Comparison of ENCODE assay signal across 8 mouse cellular contexts in the genomic region with DNA sequence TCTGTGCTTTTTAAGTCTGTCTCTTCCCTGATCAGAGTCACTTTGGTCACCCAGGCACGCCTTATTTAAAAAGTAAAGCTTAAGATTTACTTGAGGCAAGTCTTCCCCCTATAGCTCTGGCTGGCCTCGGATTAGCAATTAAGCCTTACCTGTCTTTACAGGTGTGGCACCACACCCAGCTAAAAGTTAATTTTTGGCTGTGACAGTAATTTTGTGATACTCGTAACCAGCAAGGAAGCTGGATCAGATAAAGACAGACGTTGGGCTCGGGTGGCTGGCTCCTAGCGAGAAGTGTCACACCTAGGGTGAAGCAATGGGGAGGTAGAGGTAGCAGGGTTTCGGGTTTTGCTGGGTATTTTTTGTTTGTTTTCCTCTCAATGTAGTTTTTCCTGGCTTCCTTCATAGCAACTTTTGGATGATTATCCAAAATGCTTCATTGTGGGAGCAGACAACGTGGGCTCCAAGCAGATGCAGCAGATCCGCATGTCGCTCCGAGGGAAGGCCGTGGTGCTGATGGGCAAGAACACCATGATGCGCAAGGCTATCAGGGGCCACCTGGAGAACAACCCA. TPM values are rescaled to one million over a fixed set of nuclear protein-coding genes. Genes with fewer than 3 reads are reported as not detected.
DNase-seq lines count a peak whose midpoint lies in the region; ATAC-seq and TF ChIP-seq lines count a peak whose summit lies in the region.

No protein-coding gene starts in this region.

- H3K9ac ChIP-seq in heart, embryonic 16.5 days (ENCODE audit: low read length), result peak overlapping the region; percentile 99
- peak overlapping the region; percentile 98 for H3K9ac ChIP-seq in intestine, embryonic 14.5 days (ENCODE audit: low read length)
- peak overlapping the region; percentile 98 for H3K9ac ChIP-seq in midbrain, embryonic 16.5 days (ENCODE audit: low read depth, low read length)

- peaks cover 26% of the 10 kb centered on the region for H3K36me3 ChIP-seq in heart, embryonic 16.5 days (ENCODE audit: control insufficient read depth, insufficient read depth)
- H3K36me3 ChIP-seq in embryonic facial prominence, embryonic 10.5 days (replicated peaks), result peaks cover 45% of the 10 kb centered on the region
- H3K36me3 ChIP-seq in intestine, embryonic 14.5 days (ENCODE audit: control insufficient read depth, insufficient read depth, low read length), result peaks cover 42% of the 10 kb centered on the region
- peaks cover 11% of the 10 kb centered on the region for H3K36me3 ChIP-seq in midbrain, embryonic 16.5 days (ENCODE audit: control insufficient read depth, insufficient read depth, low read length)
- peaks cover 29% of the 10 kb centered on the region for H3K36me3 ChIP-seq in thymus, adult 2 months (ENCODE audit: control insufficient read depth, insufficient read depth, low read length)

- peak overlapping the region; percentile 78 for H3K4me2 ChIP-seq in heart, embryonic 16.5 days (ENCODE audit: low read depth, low read length)
- H3K4me2 ChIP-seq in intestine, embryonic 14.5 days (ENCODE audit: low read length), result peak overlapping the region; percentile 97
- H3K4me2 ChIP-seq in midbrain, embryonic 16.5 days (ENCODE audit: low read length), result peak overlapping the region; percentile 79

- peak overlapping the region; percentile 95 for H3K4me3 ChIP-seq in heart, embryonic 16.5 days (ENCODE audit: low read length)
- peak overlapping the region; percentile 84 for H3K4me3 ChIP-seq in embryonic facial prominence, embryonic 10.5 days
- H3K4me3 ChIP-seq in intestine, embryonic 14.5 days (ENCODE audit: low read depth, low read length), result peak overlapping the region; percentile 57
- H3K4me3 ChIP-seq in midbrain, embryonic 16.5 days (ENCODE audit: low read depth, low read length), result peak overlapping the region; percentile 88
- H3K4me3 ChIP-seq in thymus, adult 2 months (ENCODE audit: control insufficient read depth, insufficient read depth, low read length), result no peak overlapping the region

- H3K9me3 ChIP-seq in heart, embryonic 16.5 days (replicated peaks; ENCODE audit: control insufficient read depth, low read length), result no peaks in the 10 kb centered on the region
- H3K9me3 ChIP-seq in embryonic facial prominence, embryonic 10.5 days, result no peaks in the 10 kb centered on the region
- no peaks in the 10 kb centered on the region for H3K9me3 ChIP-seq in intestine, embryonic 14.5 days (ENCODE audit: control insufficient read depth, low read length)
- no peaks in the 10 kb centered on the region for H3K9me3 ChIP-seq in midbrain, embryonic 16.5 days (replicated peaks; ENCODE audit: control insufficient read depth, low read length, poor library complexity, severe bottlenecking)

- no peak for DNase-seq in heart, adult 9 months (ENCODE audit: low spot score in 2 of 2)
- no peak for DNase-seq in embryonic facial prominence, embryonic 10.5 days (ENCODE audit: low spot score)
- no peak for DNase-seq in intestine, embryonic 14.5 days (ENCODE audit: low spot score)
- no peak for DNase-seq in thymus, adult 2 months
- no peak for DNase-seq in cerebellum, adult 8-10 months
- DNase-seq in cerebellum, postnatal 36 days, result no peak

- no peak for ATAC-seq in heart, embryonic 16.5 days (replicated peaks; ENCODE audit: extremely low read depth, insufficient read depth, low FRiP score)
- ATAC-seq in intestine, embryonic 14.5 days (replicated peaks; ENCODE audit: low FRiP score, low TSS enrichment, low read depth), result no peak
- ATAC-seq in midbrain, embryonic 16.5 days, result no peak

- H3K27me3 ChIP-seq in heart, embryonic 16.5 days (ENCODE audit: control insufficient read depth, insufficient read depth, low read length), result no peaks in the 10 kb centered on the region
- H3K27me3 ChIP-seq in embryonic facial prominence, embryonic 10.5 days (replicated peaks; ENCODE audit: low read depth, poor library complexity, severe bottlenecking), result no peaks in the 10 kb centered on the region
- H3K27me3 ChIP-seq in intestine, embryonic 14.5 days (replicated peaks; ENCODE audit: control insufficient read depth, insufficient read depth, low read length), result no peaks in the 10 kb centered on the region
- H3K27me3 ChIP-seq in midbrain, embryonic 16.5 days (ENCODE audit: control insufficient read depth, insufficient read depth, low read depth, low read length), result no peaks in the 10 kb centered on the region
- H3K27me3 ChIP-seq in thymus, adult 2 months (ENCODE audit: control insufficient read depth, insufficient read depth, low read length), result no peaks in the 10 kb centered on the region

- H3K4me1 ChIP-seq in heart, embryonic 16.5 days (ENCODE audit: control insufficient read depth, insufficient read depth, low read length), result peaks cover 23% of the 10 kb centered on the region
- H3K4me1 ChIP-seq in embryonic facial prominence, embryonic 10.5 days, result peaks cover 47% of the 10 kb centered on the region
- peaks cover 11% of the 10 kb centered on the region for H3K4me1 ChIP-seq in intestine, embryonic 14.5 days (replicated peaks; ENCODE audit: control insufficient read depth, insufficient read depth, low read length)
- H3K4me1 ChIP-seq in midbrain, embryonic 16.5 days (ENCODE audit: control insufficient read depth, insufficient read depth, low read length), result peaks cover 11% of the 10 kb centered on the region
- peaks cover 11% of the 10 kb centered on the region for H3K4me1 ChIP-seq in thymus, adult 2 months (replicated peaks; ENCODE audit: control insufficient read depth, insufficient read depth, low read length)

- H3K27ac ChIP-seq in heart, embryonic 16.5 days (ENCODE audit: low read length), result no peak overlapping the region
- H3K27ac ChIP-seq in embryonic facial prominence, embryonic 10.5 days (replicated peaks), result peak overlapping the region; percentile 95
- peak overlapping the region; percentile 70; the same call in 1 of the 2 replicates for H3K27ac ChIP-seq in intestine, embryonic 14.5 days (ENCODE audit: low read depth)
- H3K27ac ChIP-seq in midbrain, embryonic 16.5 days (ENCODE audit: low read length), result no peak overlapping the region
- H3K27ac ChIP-seq in thymus, adult 2 months (ENCODE audit: control insufficient read depth, insufficient read depth, low read length), result no peak overlapping the region

- TF ChIP-seq CTCF in thymus, adult 2 months (IDR thresholded peaks at IDR 0.05; ENCODE audit: borderline replicate concordance, control insufficient read depth, extremely low read depth, insufficient read depth, low read length, poor library complexity), result no peak

- no peak for TF ChIP-seq POLR2A in thymus, adult 2 months (IDR thresholded peaks at IDR 0.05; ENCODE audit: control insufficient read depth, extremely low read depth, insufficient read depth, low read length, poor library complexity)

- WGBS in heart, embryonic 16.5 days, result 37% methylated on average over 13 of the region's 13 CpGs
- WGBS in embryonic facial prominence, embryonic 10.5 days, result 39% methylated on average over 13 of the region's 13 CpGs
- 34% methylated on average over 13 of the region's 13 CpGs for WGBS in intestine, embryonic 14.5 days
- 47% methylated on average over 13 of the region's 13 CpGs for WGBS in midbrain, embryonic 16.5 days
- 63% methylated on average over 13 of the region's 13 CpGs for WGBS in thymus, adult 2 months

RNA-seq across cellular contexts. Expression of gene Rplp0, which starts 1.2 kb away (rescaled TPM):
- 1,003 and 1,029 TPM in 2 replicates for polyA plus RNA-seq in heart, embryonic 16.5 days (2015; fragmentation: Nextera tagmentation; extraction: Ambion mirVana)
- 1,413 and 1,489 TPM in 2 replicates for polyA plus RNA-seq in embryonic facial prominence, embryonic 10.5 days (2016; fragmentation: Nextera tagmentation; extraction: Ambion mirVana)
- polyA plus RNA-seq in intestine, embryonic 14.5 days (2014; fragmentation: Nextera tagmentation; extraction: Ambion mirVana), result 2,116 and 2,150 TPM in 2 replicates
- 794 and 826 TPM in 2 replicates for polyA plus RNA-seq in midbrain, embryonic 16.5 days (2015; fragmentation: Nextera tagmentation; extraction: Ambion mirVana)
- 3,356 and 3,688 TPM in 2 replicates for polyA plus RNA-seq in thymus, adult 2 months (2012; rRNA removed)

RNA-seq across cellular contexts. Expression of gene Gcn1l1, which starts 4.6 kb away (rescaled TPM):
- polyA plus RNA-seq in heart, embryonic 16.5 days (2015; fragmentation: Nextera tagmentation; extraction: Ambion mirVana), result 20.9 and 27.6 TPM in 2 replicates
- polyA plus RNA-seq in embryonic facial prominence, embryonic 10.5 days (2016; fragmentation: Nextera tagmentation; extraction: Ambion mirVana), result 65.0 and 65.1 TPM in 2 replicates
- 43.6 and 44.8 TPM in 2 replicates for polyA plus RNA-seq in intestine, embryonic 14.5 days (2014; fragmentation: Nextera tagmentation; extraction: Ambion mirVana)
- 45.1 and 46.7 TPM in 2 replicates for polyA plus RNA-seq in midbrain, embryonic 16.5 days (2015; fragmentation: Nextera tagmentation; extraction: Ambion mirVana)
- polyA plus RNA-seq in thymus, adult 2 months (2012; rRNA removed), result 87.8 and 109 TPM in 2 replicates

RNA-seq across cellular contexts. Expression of gene Pxn, which starts 53.9 kb away (rescaled TPM):
- polyA plus RNA-seq in heart, embryonic 16.5 days (2015; fragmentation: Nextera tagmentation; extraction: Ambion mirVana), result 39.1 and 40.6 TPM in 2 replicates
- polyA plus RNA-seq in embryonic facial prominence, embryonic 10.5 days (2016; fragmentation: Nextera tagmentation; extraction: Ambion mirVana), result 50.3 and 50.6 TPM in 2 replicates
- polyA plus RNA-seq in intestine, embryonic 14.5 days (2014; fragmentation: Nextera tagmentation; extraction: Ambion mirVana), result 16.8 and 19.3 TPM in 2 replicates
- polyA plus RNA-seq in midbrain, embryonic 16.5 days (2015; fragmentation: Nextera tagmentation; extraction: Ambion mirVana), result 18.3 and 18.5 TPM in 2 replicates
- polyA plus RNA-seq in thymus, adult 2 months (2012; rRNA removed), result 161 and 172 TPM in 2 replicates

Comparison
In these comparisons a context has a peak if more than half of its experiments do, and no peak if none do; other contexts are left out.
1. H3K27ac ChIP-seq: peak in embryonic facial prominence, embryonic 10.5 days (single experiment) and intestine, embryonic 14.5 days (single experiment); none in heart, embryonic 16.5 days (single experiment), midbrain, embryonic 16.5 days (single experiment) and thymus, adult 2 months (single experiment).
2. Peak in every context shown above with its lines, with median percentiles within 50 percentile points of each other: H3K4me2 ChIP-seq and H3K9ac ChIP-seq.